Mouse (Mus musculus) limb, embryonic 10.5 days (tissue): ENCODE measurements around the gene Caskin2. TPM values are rescaled to one million over a fixed set of nuclear protein-coding genes. Genes with fewer than 3 reads are reported as not detected.

Experiments
- DNase-seq: peaks from one replicate; pipeline ENCODE4 v3.0.0-alpha.2; 2017; ENCODE audit warnings: low spot score
- H3K27ac ChIP-seq: fragments of 300-500 bp; sonication (generic); 2 replicates; pipeline ENCODE4 v1.5.1; 2016; ENCODE audit warnings: mild to moderate bottlenecking
- H3K27me3 ChIP-seq: fragments of 300-500 bp; sonication (generic); 2 replicates; pipeline ENCODE4 v1.6.1; 2016; ENCODE audit warnings: low read depth, mild to moderate bottlenecking; ENCODE audit not compliant: poor library complexity, severe bottlenecking
- H3K36me3 ChIP-seq: fragments of 300-500 bp; sonication (generic); 2 replicates; pipeline ENCODE4 v1.6.1; 2016; ENCODE audit warnings: mild to moderate bottlenecking, moderate library complexity
- H3K4me1 ChIP-seq: fragments of 300-500 bp; sonication (generic); 2 replicates; pipeline ENCODE4 v1.6.1; 2016
- H3K4me3 ChIP-seq: fragments of 300-500 bp; sonication (generic); 2 replicates; pipeline ENCODE4 v1.5.1; 2016; ENCODE audit warnings: mild to moderate bottlenecking, moderate library complexity
- H3K9me3 ChIP-seq: fragments of 300-500 bp; sonication (generic); replicated peaks from 2 replicates; pipeline ENCODE4 v1.6.1; 2016; ENCODE audit warnings: mild to moderate bottlenecking
- WGBS: fragments of 180-500 bp; shearing (Covaris S2); methylation state at CpG from one replicate; pipeline ENCODE4 v1.1.7; 2016; 5-methylcytosine and 5-hydroxymethylcytosine counted together
- polyA plus RNA-seq: library from polyadenylated mRNA; unstranded; fragments of >200 nt; fragmentation: Nextera tagmentation; extraction: Ambion mirVana; gene quantifications from 2 replicates; pipeline ENCODE4 v1.2.1, GENCODE M21; 2016

Caskin2 gene
- polyA plus RNA-seq, 1 experiment from 2014 or later, result 18.1 TPM

DNA sequence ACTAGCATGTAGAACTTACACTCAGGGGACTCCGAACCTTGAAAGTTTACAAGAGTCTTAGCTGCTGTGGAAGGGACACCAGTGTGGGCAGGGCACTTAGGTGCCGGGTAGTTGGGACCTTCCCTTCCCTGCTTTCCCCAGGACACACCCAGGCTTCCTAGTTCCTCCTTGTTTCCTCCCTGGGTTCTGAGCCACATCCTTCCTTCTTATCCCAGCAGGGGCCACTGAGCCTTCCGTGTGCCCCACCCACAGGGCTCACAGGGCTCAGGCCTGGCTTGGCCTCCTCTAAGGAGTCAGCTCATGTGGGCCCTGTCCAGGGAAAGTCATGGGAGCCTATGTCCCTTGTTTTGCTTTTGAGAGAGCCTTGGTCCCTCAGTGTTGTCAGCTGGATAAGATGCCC lies 26.3 kb upstream of the Caskin2 start:
- peaks cover 2% of the 10 kb centered on the region; the same call in 1 of the 2 replicates for H3K36me3 ChIP-seq
- peaks cover 70% of the 10 kb centered on the region for H3K4me1 ChIP-seq
- H3K4me3 ChIP-seq, result no peak overlapping the region
- no peaks in the 10 kb centered on the region for H3K9me3 ChIP-seq
- DNase-seq, result no peak
- no peak overlapping the region for H3K27ac ChIP-seq
- WGBS, result 67% methylated on average over 3 of the region's 3 CpGs
- H3K27me3 ChIP-seq, result 0 out of 2 replicates have a peak, but pooled peaks cover 2% of the 10 kb centered on the region

- 0 out of 2 replicates have a peak, but pooled peaks cover 2% of the 10 kb centered on the region for H3K27me3 ChIP-seq
- peak overlapping the region; percentile 43; the same call in 1 of the 2 replicates for H3K27ac ChIP-seq
- 45% methylated on average over 4 of the region's 4 CpGs for WGBS
- peaks cover 72% of the 10 kb centered on the region for H3K4me1 ChIP-seq
- H3K9me3 ChIP-seq, result no peaks in the 10 kb centered on the region
- no peak overlapping the region for H3K4me3 ChIP-seq
- no peaks in the 10 kb centered on the region for H3K36me3 ChIP-seq
- DNase-seq, result no peak
Measured at GRCm38 (mm10) chr11:115838895-115839311, 25.5 kb upstream of the Caskin2 start.

DNA sequence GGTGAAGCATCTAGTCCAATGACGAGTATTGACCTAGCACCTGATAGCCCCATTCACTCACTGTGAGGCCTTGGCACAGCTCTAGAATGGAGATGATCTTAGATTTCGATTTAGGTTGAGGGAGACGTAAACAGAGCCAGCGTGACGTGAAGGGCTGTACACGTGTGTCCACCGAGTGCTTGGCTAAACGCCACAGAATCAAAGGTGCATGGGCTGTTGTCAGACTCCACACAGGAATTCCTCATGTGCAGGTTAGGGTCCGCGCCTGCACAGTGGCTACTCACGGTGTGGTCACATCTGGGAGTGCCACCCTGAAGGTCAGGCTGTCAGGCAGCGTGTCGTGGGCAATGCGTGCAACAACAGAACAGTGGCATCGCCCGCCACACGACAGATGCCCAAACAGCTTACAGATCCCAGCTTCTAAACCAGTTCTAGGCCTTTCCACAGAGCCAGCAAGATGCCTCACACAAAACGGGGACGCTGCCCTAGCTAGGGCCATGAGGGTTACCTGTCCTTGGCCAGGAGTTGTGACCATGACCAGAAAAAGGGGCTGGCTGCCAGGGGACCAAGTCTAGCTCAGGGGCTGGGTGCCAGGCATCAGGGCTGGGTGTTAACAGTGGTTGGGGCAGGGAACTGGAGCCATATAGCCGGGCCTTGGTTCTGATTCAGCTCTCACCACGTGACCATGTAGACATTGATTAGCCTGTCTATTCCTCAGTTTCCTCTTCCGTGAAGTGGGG lies 24.3 kb upstream of the Caskin2 start:
- no peak overlapping the region for H3K4me3 ChIP-seq
- no peak for DNase-seq
- no peaks in the 10 kb centered on the region for H3K9me3 ChIP-seq
- H3K4me1 ChIP-seq, result peaks cover 72% of the 10 kb centered on the region
- H3K36me3 ChIP-seq, result no peaks in the 10 kb centered on the region
- H3K27me3 ChIP-seq, result 0 out of 2 replicates have a peak, but pooled peaks cover 2% of the 10 kb centered on the region
- H3K27ac ChIP-seq, result no peak overlapping the region
- 93% methylated on average over 22 of the region's 22 CpGs for WGBS

DNA sequence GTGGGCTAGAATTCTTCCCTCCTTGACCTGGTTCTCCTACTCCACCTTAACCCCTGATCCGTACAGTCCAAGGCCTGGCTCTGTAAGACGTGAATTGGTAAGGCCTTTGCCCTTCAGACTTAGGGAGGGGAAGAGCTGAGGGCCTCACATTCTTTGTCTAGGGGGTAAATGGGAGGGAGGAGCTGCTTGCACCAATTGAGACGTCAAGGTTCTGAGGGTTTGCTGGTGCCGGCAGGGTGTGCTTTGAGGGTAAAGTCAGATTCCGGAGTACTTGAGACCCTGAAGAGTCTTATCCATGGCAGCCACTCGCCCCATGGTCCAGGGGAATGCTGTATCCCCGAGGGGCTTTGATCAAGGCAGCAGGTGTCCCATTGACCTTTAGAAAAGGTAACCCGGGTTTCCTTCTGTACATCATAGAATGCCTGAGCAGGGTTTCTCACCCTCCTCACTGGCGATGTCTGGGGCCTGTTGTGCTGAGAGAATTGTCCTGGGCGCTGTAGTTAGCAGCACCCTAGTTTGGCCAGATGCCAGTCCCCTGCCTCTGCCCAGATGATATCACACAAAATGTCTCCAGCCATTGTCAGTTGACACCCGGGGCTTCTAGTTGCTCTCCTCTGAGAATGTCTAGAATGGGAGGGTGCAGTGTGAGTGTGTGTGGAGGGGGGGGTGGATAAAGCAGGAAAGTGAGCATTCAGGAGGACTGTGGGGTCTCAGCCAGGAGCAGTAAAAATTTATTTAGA lies 23.4 kb upstream of the Caskin2 start:
- no peaks in the 10 kb centered on the region for H3K9me3 ChIP-seq
- 62% methylated on average over 11 of the region's 11 CpGs for WGBS
- peaks cover 73% of the 10 kb centered on the region for H3K4me1 ChIP-seq
- no peak for DNase-seq
- 0 out of 2 replicates have a peak, but pooled peaks cover 2% of the 10 kb centered on the region for H3K27me3 ChIP-seq
- no peaks in the 10 kb centered on the region for H3K36me3 ChIP-seq
- H3K4me3 ChIP-seq, result no peak overlapping the region
- H3K27ac ChIP-seq, result no peak overlapping the region

DNA sequence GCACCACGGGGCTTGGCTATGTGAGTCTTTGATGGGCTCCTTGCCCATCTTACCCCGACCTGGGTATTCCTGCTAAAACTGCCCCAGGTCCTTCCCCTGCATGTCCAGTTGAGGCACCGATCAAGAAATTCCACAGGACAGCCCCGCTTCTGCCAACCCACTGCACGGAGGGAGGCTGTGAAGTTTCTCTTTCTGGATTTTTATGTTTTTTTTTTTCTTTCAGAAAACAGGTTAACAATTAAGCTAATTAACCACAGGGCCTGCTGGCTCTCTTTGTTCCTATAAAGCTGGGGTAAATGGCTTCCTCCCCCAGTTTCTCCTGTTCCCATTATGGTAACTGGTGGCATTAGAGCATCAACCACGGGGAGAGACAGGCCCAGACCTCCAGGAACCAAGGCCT lies 20.6 kb upstream of the Caskin2 start:
- Histone ChIP-seq H3K27me3 (peaks cover 2% of the 10 kb centered on the region; the same call in 1 of the 2 replicates), H3K4me1 (peaks cover 84% of the 10 kb centered on the region), H3K27ac (peak overlapping the region; percentile 91), H3K4me3 (no peak overlapping the region), H3K9me3 (no peaks in the 10 kb centered on the region), H3K36me3 (no peaks in the 10 kb centered on the region)
- WGBS, result 63% methylated on average over 6 of the region's 6 CpGs
- no peak for DNase-seq

DNA sequence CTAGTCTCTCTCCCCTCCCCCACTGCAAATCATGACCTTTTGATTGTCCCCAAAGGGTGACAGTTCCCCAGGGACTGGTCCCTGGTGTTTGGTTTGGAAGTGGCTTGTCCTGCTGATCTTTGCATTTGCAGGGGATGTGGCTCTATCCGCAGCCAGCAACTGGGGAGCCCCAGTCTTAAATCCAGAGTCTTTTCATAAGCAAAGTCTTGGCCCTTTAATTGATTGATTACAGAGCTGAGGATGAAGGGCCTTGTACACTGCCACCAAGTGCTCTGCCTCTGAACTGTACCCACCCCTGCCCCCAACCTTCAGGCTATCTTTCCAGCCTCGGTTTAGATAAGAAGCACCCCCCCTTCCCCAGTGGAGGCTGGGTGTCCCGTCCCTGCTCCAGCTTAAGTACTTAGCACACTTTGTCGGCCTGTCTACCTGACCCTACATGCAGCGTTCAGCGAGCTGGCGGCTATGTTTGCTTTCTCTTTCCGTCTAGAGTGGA lies 19.6 kb upstream of the Caskin2 start:
- H3K36me3 ChIP-seq, result no peaks in the 10 kb centered on the region
- peaks cover 83% of the 10 kb centered on the region for H3K4me1 ChIP-seq
- peak; percentile 55 for DNase-seq
- H3K27ac ChIP-seq, result peak overlapping the region; percentile 91
- 6% methylated on average over 8 of the region's 8 CpGs for WGBS
- no peaks in the 10 kb centered on the region for H3K9me3 ChIP-seq
- H3K4me3 ChIP-seq, result peak overlapping the region; percentile 42
- H3K27me3 ChIP-seq, result peaks cover 2% of the 10 kb centered on the region; the same call in 1 of the 2 replicates

- Histone ChIP-seq H3K36me3 (no peaks in the 10 kb centered on the region), H3K27ac (peak overlapping the region; percentile 91), H3K27me3 (peaks cover 3% of the 10 kb centered on the region; the same call in 1 of the 2 replicates), H3K9me3 (no peaks in the 10 kb centered on the region), H3K4me1 (peaks cover 83% of the 10 kb centered on the region), H3K4me3 (peak overlapping the region; percentile 42)
- under 1% methylated on average over 8 of the region's 8 CpGs for WGBS
- peak; percentile 76 for DNase-seq
Measured at GRCm38 (mm10) chr11:115832523-115832922, 19.1 kb upstream of the Caskin2 start.

GRCm38 (mm10) chr11:115832064-115832463 lies 18.6 kb upstream of the Caskin2 start:
- Histone ChIP-seq H3K4me1 (peaks cover 85% of the 10 kb centered on the region), H3K9me3 (no peaks in the 10 kb centered on the region), H3K36me3 (no peaks in the 10 kb centered on the region), H3K27me3 (peaks cover 6% of the 10 kb centered on the region; the same call in 1 of the 2 replicates), H3K4me3 (peak overlapping the region; percentile 42), H3K27ac (peak overlapping the region; percentile 91)
- DNase-seq, result no peak
- WGBS, result 39% methylated on average over 6 of the region's 6 CpGs

GRCm38 (mm10) chr11:115831518-115831917 lies 18.1 kb upstream of the Caskin2 start:
- Histone ChIP-seq H3K27me3 (peaks cover 11% of the 10 kb centered on the region), H3K4me1 (peaks cover 84% of the 10 kb centered on the region), H3K27ac (peak overlapping the region; percentile 91), H3K36me3 (no peaks in the 10 kb centered on the region), H3K9me3 (no peaks in the 10 kb centered on the region), H3K4me3 (peak overlapping the region; percentile 42)
- 26% methylated on average over 3 of the region's 3 CpGs for WGBS
- no peak for DNase-seq

GRCm38 (mm10) chr11:115830550-115831325 lies 17.3 kb upstream of the Caskin2 start:
- 9% methylated on average over 25 of the region's 25 CpGs for WGBS
- peaks cover 19% of the 10 kb centered on the region for H3K27me3 ChIP-seq
- peak; percentile 57 for DNase-seq
- peak overlapping the region; percentile 91 for H3K27ac ChIP-seq
- H3K4me1 ChIP-seq, result peaks cover 80% of the 10 kb centered on the region
- no peaks in the 10 kb centered on the region for H3K9me3 ChIP-seq
- no peaks in the 10 kb centered on the region for H3K36me3 ChIP-seq
- peak overlapping the region; percentile 42; the same call in 1 of the 2 replicates for H3K4me3 ChIP-seq

- peaks cover 73% of the 10 kb centered on the region for H3K4me1 ChIP-seq
- peaks cover 36% of the 10 kb centered on the region for H3K27me3 ChIP-seq
- DNase-seq, result no peak
- no peaks in the 10 kb centered on the region for H3K36me3 ChIP-seq
- H3K4me3 ChIP-seq, result no peak overlapping the region
- no peaks in the 10 kb centered on the region for H3K9me3 ChIP-seq
- WGBS, result 50% methylated on average over 4 of the region's 4 CpGs
- H3K27ac ChIP-seq, result peak overlapping the region; percentile 51
Measured at GRCm38 (mm10) chr11:115829036-115829435, 15.6 kb upstream of the Caskin2 start.

DNA sequence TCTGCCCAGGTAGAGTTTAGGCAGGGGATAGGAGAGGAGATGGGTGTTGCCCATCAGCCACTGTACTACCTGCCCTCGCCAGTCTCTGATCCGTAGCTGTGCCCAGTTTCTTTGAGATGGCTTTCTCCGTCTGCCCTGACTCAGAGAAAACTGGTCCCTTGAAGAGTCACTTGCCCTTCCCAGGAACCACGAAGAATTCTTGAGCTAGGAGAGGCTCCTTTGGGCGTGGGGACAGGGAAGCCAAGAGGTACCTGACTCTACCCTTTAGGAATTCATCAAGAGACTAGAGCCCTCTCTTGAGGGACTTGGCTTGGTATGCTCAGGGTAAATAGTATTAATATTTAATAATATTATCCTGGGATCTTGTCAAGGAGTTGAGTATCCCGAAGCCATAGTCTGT lies 14.2 kb upstream of the Caskin2 start:
- Histone ChIP-seq H3K27me3 (peaks cover 40% of the 10 kb centered on the region), H3K27ac (no peak overlapping the region), H3K36me3 (peaks cover 4% of the 10 kb centered on the region), H3K4me1 (peaks cover 67% of the 10 kb centered on the region), H3K4me3 (0 out of 2 replicates have a peak overlapping the region, but pooled peaks have one; percentile 8), H3K9me3 (no peaks in the 10 kb centered on the region)
- WGBS, result 90% methylated on average over 6 of the region's 6 CpGs
- DNase-seq, result no peak
